Mouse (Mus musculus) C2C12 (cell line): ENCODE data around the gene Jup. TPM values are rescaled to one million over a fixed set of nuclear protein-coding genes. Genes with fewer than 3 reads are reported as not detected.

ENCODE experiments used
- H3K27me3 ChIP-seq: one replicate; pipeline ENCODE4 v1.6.1; 2011; ENCODE audit not compliant: control insufficient read depth, insufficient read depth, insufficient read length
- H3K36me3 ChIP-seq: one replicate; pipeline ENCODE4 v1.6.1; 2011; ENCODE audit not compliant: control insufficient read depth, insufficient read depth
- H3K4me3 ChIP-seq: one replicate; pipeline ENCODE4 v1.5.1; 2011; ENCODE audit warnings: mild to moderate bottlenecking, control low read depth; ENCODE audit not compliant: poor library complexity, insufficient read depth, severe bottlenecking
- H3K79me2 ChIP-seq: one replicate; pipeline ENCODE4 v1.6.1; 2011; ENCODE audit not compliant: control insufficient read depth, insufficient read depth
- H3K79me3 ChIP-seq: one replicate; pipeline ENCODE4 v1.6.1; 2011; ENCODE audit warnings: low read depth, control low read depth
- H3ac ChIP-seq: one replicate; pipeline ENCODE3; 2011; ENCODE audit warnings: low read depth; ENCODE audit not compliant: control insufficient read depth, insufficient read length
- CEBPB ChIP-seq: IDR thresholded peaks from one replicate; pipeline ENCODE4 v1.6.1; 2011; ENCODE audit warnings: low read depth, mild to moderate bottlenecking, control low read depth, moderate library complexity
- CTCF ChIP-seq: IDR thresholded peaks from one replicate; pipeline ENCODE4 v1.5.1; 2011; ENCODE audit not compliant: control insufficient read depth, insufficient read depth, insufficient read length
- FOSL1 ChIP-seq: IDR thresholded peaks from one replicate; pipeline ENCODE4 v1.8.0; 2011; ENCODE audit warnings: mild to moderate bottlenecking, low read length; ENCODE audit not compliant: poor library complexity, insufficient read depth, severe bottlenecking
- MAX ChIP-seq: IDR thresholded peaks from one replicate; pipeline ENCODE4 v1.6.1; 2011; ENCODE audit warnings: mild to moderate bottlenecking, control low read depth
- MYOD1 ChIP-seq: IDR thresholded peaks from one replicate; pipeline ENCODE4 v1.6.1; 2011; ENCODE audit warnings: low read depth; ENCODE audit not compliant: control insufficient read depth, insufficient read length
- MYOG ChIP-seq: IDR thresholded peaks from one replicate; pipeline ENCODE4 v1.6.1; 2011; ENCODE audit not compliant: control insufficient read depth, insufficient read length; ENCODE audit errors: extremely low read depth
- USF1 ChIP-seq: IDR thresholded peaks from one replicate; pipeline ENCODE4 v1.6.1; 2011; ENCODE audit warnings: low read depth, mild to moderate bottlenecking, control low read depth, moderate library complexity
- polyA plus RNA-seq: library from polyadenylated mRNA; unstranded; fragments of >200 nt; fragmentation: generic; extraction: Trizol; gene quantifications from one replicate; pipeline ENCODE4 v1.2.1, GENCODE M21; 2012; ENCODE audit warnings: missing spikeins

Gene Jup
- polyA plus RNA-seq, 1 experiment: 127 TPM

GRCm38 (mm10) chr11:100360175-100360574, 37.4 kb downstream of the Jup start:
- peaks cover 3% of the 10 kb centered on the region for H3K27me3 ChIP-seq
- no peak overlapping the region for H3ac ChIP-seq
- no peaks in the 10 kb centered on the region for H3K79me2 ChIP-seq
- H3K79me3 ChIP-seq: no peaks in the 10 kb centered on the region
- H3K4me3 ChIP-seq: no peak overlapping the region
- no peak for TF ChIP-seq MYOD1
- TF ChIP-seq CTCF: no peak
- no peak for TF ChIP-seq USF1
- TF ChIP-seq CEBPB: no peak
- TF ChIP-seq FOSL1: no peak
- TF ChIP-seq MYOG: no peak
- TF ChIP-seq MAX: no peak
- no peaks in the 10 kb centered on the region for H3K36me3 ChIP-seq

- no peak overlapping the region for H3K4me3 ChIP-seq
- no peaks in the 10 kb centered on the region for H3K79me2 ChIP-seq
- peaks cover 13% of the 10 kb centered on the region for H3K27me3 ChIP-seq
- H3K36me3 ChIP-seq: no peaks in the 10 kb centered on the region
- TF ChIP-seq MYOG: no peak
- TF ChIP-seq CTCF: no peak
- no peak for TF ChIP-seq FOSL1
- no peak for TF ChIP-seq CEBPB
- TF ChIP-seq MYOD1: no peak
- TF ChIP-seq MAX: no peak
- TF ChIP-seq USF1: no peak
- no peak overlapping the region for H3ac ChIP-seq
- no peaks in the 10 kb centered on the region for H3K79me3 ChIP-seq
Observed at GRCm38 (mm10) chr11:100357408-100357807, 40.2 kb downstream of the Jup start.

GRCm38 (mm10) chr11:100356819-100357211, 40.7 kb downstream of the Jup start:
- no peaks in the 10 kb centered on the region for H3K79me2 ChIP-seq
- no peaks in the 10 kb centered on the region for H3K79me3 ChIP-seq
- peak overlapping the region; percentile 43 for H3K4me3 ChIP-seq
- H3K27me3 ChIP-seq: peaks cover 13% of the 10 kb centered on the region
- TF ChIP-seq MAX (no peak), USF1 (no peak), MYOG (no peak), CTCF (no peak), FOSL1 (no peak), MYOD1 (no peak), CEBPB (no peak)
- H3K36me3 ChIP-seq: no peaks in the 10 kb centered on the region
- H3ac ChIP-seq: no peak overlapping the region

GRCm38 (mm10) chr11:100355972-100356818, 41.4 kb downstream of the Jup start, which contains the start of gene Hap1:
Gene Hap1 (minus strand): TSS chr11:100356128.
- H3ac ChIP-seq: peak within 1 kb of the TSS; percentile 69
- peak within 1 kb of the TSS; percentile 43 for H3K4me3 ChIP-seq
- H3K79me3 ChIP-seq: no peaks in the 10 kb centered on the region
- H3K36me3 ChIP-seq: no peaks in the 10 kb centered on the region
- TF ChIP-seq MYOG (no peak), CTCF (no peak), USF1 (no peak), FOSL1 (no peak), MYOD1 (no peak), MAX (no peak), CEBPB (no peak)
- H3K27me3 ChIP-seq: peaks cover 13% of the 10 kb centered on the region
- H3K79me2 ChIP-seq: no peaks in the 10 kb centered on the region

GRCm38 (mm10) chr11:100355151-100355951, 42.2 kb downstream of the Jup start:
- H3K27me3 ChIP-seq: peaks cover 13% of the 10 kb centered on the region
- H3K4me3 ChIP-seq: peak overlapping the region; percentile 43
- TF ChIP-seq MYOD1 (no peak), MYOG (no peak), USF1 (no peak), FOSL1 (no peak), CTCF (no peak), MAX (no peak), CEBPB (no peak)
- no peaks in the 10 kb centered on the region for H3K79me2 ChIP-seq
- H3K36me3 ChIP-seq: no peaks in the 10 kb centered on the region
- no peaks in the 10 kb centered on the region for H3K79me3 ChIP-seq
- peak overlapping the region; percentile 69 for H3ac ChIP-seq
